Mouse (Mus musculus): ENCODE data around the gene Marf1.

- TF ChIP-seq POLR2A (IDR thresholded peaks at IDR 0.05; ENCODE audit: low read depth, low read length), result no peak
- no peak for TF ChIP-seq EP300 (IDR thresholded peaks at IDR 0.05; ENCODE audit: low read length)
- TF ChIP-seq CTCF (conservative IDR thresholded peaks at IDR 0.05 in 1 of 2, IDR thresholded peaks at IDR 0.05 in 1 of 2; ENCODE audit: low read depth in 2 of 2, low read length in 2 of 2), result no peak
- no peak for TF ChIP-seq NRF1 (IDR thresholded peaks at IDR 0.05; ENCODE audit: low read depth, low read length)
- no peak for TF ChIP-seq POLR2AphosphoS2 (IDR thresholded peaks at IDR 0.05; ENCODE audit: low read depth, low read length)
- no peak for TF ChIP-seq JUND (conservative IDR thresholded peaks at IDR 0.05; ENCODE audit: low read depth, low read length)
- no peak for TF ChIP-seq ETS1 (conservative IDR thresholded peaks at IDR 0.05; ENCODE audit: low read depth, low read length)
- no peak for TF ChIP-seq MAFK (IDR thresholded peaks at IDR 0.05; ENCODE audit: insufficient replicate concordance, low read length)
- no peak for TF ChIP-seq ZC3H11A (IDR thresholded peaks at IDR 0.05; ENCODE audit: low read depth, low read length)
- TF ChIP-seq USF1 (IDR thresholded peaks at IDR 0.05; ENCODE audit: low read depth, low read length), result no peak
- no peak for TF ChIP-seq MAZ (IDR thresholded peaks at IDR 0.05; ENCODE audit: low read depth, low read length)
- TF ChIP-seq ZNF384 (IDR thresholded peaks at IDR 0.05; ENCODE audit: low read depth, low read length), result no peak
- TF ChIP-seq RCOR1 (conservative IDR thresholded peaks at IDR 0.05; ENCODE audit: low read depth, low read length), result no peak
- TF ChIP-seq HCFC1 (IDR thresholded peaks at IDR 0.05; ENCODE audit: low read depth, low read length), result no peak
These were observed 580 bp upstream of the Marf1 start for GRCm38 (mm10) chr16:14163731-14164130.
